Mouse (Mus musculus) layer of hippocampus, adult 2 months (tissue): Measurements from ENCODE around the gene Gba. TPM values are rescaled to one million over a fixed set of nuclear protein-coding genes. Genes with fewer than 3 reads are reported as not detected.

Experiments used
- DNase-seq, 2 experiments: peaks; one replicate each; pipeline ENCODE4 v3.0.0; 2022; ENCODE audit warnings: low spot score in 2 of 2
- H3K27ac ChIP-seq: fragments of 200-600 bp; 2 replicates; pipeline ENCODE4 v1.8.1; 2022
- H3K4me3 ChIP-seq: fragments of 200-600 bp; 2 replicates; pipeline ENCODE4 v1.8.1; 2022; ENCODE audit warnings: mild to moderate bottlenecking
- CTCF ChIP-seq: fragments of 200-600 bp; conservative IDR thresholded peaks from 2 replicates; pipeline ENCODE4 v1.8.1; 2022; ENCODE audit warnings: antibody characterized with exemption, mild to moderate bottlenecking, moderate library complexity
- total RNA-seq, 2 experiments: library from RNA; stranded (reverse); gene quantifications; 2 replicates each; pipeline ENCODE4 v1.2.3; 2021

Gene Gba
- total RNA-seq, 2 experiments from 2014 or later = 55.7 to 67.9 TPM

DNA sequence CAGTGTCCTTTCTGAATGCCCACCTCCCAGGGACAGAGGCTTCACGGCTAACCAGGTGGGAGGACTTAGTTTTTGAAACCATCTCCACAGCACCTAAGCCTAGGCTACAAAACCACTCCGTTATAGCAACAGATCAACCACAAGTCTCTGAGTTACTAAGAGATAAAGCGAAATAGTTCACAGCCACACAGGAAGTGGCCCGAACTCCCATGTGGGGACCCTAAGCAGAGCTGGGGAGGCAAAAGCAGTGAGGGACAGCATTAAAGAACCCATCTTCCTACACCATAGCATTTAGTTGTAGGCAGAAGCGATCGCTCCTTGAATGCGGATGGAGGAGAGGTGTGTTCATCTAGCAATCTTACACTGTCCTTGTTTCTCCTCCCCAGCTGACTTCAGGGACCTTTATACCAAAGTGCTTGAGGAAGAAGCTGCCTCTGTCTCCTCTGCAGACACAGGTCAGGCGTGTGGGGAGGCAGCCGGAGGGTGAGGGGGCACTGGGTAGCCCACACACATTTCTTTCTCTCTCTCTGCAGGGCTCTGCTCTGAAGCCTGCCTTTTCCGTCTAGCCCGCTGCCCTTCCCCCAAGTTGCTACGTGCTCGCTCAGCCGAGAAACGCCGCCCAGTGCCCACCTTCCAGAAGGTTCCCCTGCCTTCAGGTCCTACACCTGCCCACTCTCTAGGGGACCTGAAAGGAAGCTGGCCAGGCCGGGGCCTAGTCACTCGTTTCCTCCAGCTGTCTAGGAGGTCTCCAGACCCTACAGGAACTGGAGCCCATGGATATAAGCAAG lies 14.8 kb upstream of the Gba start:
- Histone ChIP-seq H3K4me3 (no peak overlapping the region), H3K27ac (no peak overlapping the region)
- DNase-seq = no peak
- no peak for TF ChIP-seq CTCF

DNA sequence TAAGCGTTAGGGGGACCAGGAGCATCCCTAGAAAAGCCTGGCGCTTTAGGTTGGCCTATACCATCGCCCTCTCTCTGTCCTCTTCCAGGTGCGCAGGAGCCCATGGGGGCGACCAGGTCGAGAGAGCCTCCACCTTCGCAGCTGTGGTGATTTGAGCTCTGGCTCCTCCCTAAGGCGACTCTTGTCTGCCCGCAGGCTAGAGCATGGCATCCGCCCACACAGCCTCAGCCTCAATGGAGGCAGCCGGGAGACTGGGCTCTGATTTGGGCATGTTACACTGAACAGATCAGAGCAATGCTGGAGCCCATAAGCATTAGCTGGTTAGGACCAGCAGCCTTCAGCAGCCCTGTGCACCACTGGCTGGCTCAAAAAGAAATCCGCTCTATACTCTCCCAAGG lies 14.3 kb upstream of the Gba start:
- no peak overlapping the region for H3K27ac ChIP-seq
- no peak for DNase-seq
- no peak overlapping the region for H3K4me3 ChIP-seq
- TF ChIP-seq CTCF = no peak

DNA sequence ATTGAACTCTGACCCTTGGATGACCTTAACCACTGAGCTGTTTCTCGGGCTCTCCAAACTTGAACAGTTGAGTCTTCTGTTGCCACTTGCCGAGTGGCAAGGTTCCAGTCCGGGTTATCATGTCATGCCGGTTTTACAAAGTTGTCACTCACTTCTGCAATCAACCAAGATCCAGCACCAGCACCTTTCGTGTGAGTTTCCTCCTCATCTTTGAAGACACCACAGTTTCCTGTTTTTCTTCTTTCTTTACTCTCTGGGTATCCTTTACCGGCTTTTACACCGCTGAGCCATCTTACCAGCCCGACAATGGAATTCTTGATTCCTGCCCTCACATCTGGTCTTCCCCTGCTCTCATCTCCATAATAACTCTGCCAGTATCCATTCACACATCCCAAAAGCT lies 12.3 kb upstream of the Gba start:
- no peak for DNase-seq
- no peak for TF ChIP-seq CTCF
- Histone ChIP-seq H3K27ac (no peak overlapping the region), H3K4me3 (no peak overlapping the region)

DNA sequence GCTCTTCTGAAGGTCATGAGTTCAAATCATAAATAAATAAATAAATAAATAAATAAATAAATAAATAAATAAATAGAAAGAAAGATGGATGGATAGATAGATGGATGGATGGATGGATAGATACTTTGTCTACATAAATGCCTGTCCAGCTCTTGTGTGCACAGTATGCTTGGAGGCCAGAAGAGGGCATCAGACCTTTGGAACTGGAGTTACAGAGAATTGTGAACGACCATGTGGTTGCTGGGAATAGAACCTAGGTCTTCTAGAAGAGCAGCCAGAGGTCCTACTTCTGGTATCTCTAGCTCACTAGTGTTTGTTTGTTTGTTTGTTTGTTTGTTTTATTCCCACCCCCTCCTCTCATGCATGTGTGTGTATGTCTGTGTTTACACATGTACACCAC lies 9.4 kb upstream of the Gba start:
- no peak for TF ChIP-seq CTCF
- Histone ChIP-seq H3K27ac (no peak overlapping the region), H3K4me3 (no peak overlapping the region)
- no peak for DNase-seq

DNA sequence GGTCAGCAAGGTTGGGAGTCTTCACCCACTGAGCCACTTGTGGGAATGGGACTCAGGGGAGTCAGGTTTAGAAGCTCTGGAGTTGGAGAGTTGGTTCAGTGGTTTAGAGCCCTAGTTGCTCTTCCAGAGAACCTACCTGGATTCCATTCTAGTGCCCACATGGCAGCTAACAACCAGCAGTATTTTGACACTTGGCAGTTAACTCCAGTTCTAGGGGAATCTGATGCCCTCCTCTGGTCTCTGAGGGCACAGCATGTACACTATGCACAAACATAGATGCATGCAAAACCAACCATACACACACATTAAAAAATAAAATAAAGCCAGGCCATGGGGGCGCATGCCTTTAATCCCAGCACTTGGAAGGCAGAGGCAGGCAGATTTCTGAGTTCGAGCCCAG lies 8.9 kb upstream of the Gba start:
- no peak for DNase-seq
- Histone ChIP-seq H3K27ac (no peak overlapping the region), H3K4me3 (no peak overlapping the region)
- TF ChIP-seq CTCF = peak; percentile 64

DNA sequence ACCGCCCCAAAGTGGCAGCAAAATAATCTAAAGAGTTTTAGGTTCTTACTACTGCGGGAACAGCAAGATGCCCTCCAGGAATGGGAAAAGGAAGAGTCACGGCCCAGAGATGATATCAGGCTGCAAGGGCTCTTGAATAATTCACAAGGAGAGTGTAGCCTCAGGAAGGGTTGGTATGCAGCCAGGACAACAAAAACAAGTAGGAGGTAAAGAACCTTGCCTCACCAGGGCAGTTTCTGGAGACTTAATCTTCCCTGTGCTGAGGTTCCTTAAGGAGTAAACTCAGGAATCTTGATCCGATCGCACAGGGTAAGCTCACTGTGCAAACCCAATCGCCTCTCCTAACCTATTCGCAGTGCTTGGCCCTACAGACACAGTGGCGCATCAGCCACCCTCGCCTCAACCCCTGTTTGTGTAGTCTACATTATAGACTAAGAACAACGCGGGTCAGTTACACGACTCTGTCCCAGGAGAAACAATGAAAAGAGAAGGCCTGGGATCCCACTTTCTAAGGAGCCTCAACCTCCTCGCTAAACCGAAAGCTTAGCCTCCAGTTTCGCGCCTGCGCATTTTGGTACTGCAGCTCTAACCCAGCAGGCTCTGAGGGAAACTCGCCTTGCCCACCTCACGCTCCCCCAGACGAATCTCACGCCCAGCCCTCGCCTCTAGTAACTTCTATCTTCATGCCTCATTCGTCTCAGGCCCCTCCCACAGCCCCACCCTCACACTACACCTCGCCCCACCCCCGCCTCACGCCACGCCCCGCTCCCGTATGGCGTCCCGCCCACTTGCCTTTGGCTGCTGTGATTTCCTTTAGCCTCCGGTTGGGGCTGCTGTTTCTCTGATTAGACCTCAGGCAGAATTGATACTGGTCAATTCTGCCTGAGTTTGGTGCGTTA lies 6.5 kb upstream of the Gba start:
- TF ChIP-seq CTCF = peak; percentile 70
- peak overlapping the region; percentile 87 for H3K27ac ChIP-seq
- peak; percentile 82 to 87 for DNase-seq
- peak overlapping the region; percentile 58 for H3K4me3 ChIP-seq

DNA sequence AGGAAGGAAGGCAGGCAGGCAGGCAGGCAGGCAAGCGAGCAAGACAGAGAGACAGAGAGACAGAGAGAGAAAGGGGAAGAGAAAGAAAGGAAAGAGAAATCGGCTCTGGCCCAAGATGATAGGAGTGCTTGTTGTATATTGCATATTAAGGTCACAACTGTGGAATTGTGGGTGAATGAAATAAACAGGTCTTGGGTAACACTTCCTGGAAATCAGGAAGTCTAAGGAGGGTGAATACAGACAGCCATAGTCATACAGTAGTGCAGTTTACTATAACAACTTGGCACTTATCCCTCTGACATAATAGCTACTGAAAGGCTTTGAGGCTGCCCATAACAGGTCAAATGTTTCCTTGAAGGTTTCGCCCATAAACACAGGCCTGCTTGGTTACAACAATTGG lies 2.9 kb upstream of the Gba start:
- Histone ChIP-seq H3K4me3 (no peak overlapping the region), H3K27ac (no peak overlapping the region)
- DNase-seq = no peak
- TF ChIP-seq CTCF = no peak

DNA sequence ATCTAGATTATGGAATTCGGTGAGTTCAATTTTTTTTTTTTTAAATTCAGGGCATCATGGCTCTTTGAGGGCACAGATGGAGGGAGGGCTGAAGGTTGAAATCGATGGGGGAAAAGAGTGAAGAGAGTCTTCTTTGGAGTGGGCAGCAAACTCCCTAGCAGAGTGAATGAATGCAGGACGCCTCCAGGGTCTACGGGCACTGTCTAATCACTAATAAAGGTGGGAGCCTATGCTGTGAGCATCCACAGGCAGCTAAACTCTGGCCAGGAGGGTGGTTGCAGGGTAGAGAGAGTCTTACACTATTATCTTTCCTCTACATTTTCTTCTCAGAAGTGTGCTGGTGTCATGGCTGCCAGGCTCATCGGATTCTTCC lies 400 bp downstream of the Gba start:
- H3K27ac ChIP-seq = peak overlapping the region; percentile 89
- no peak for DNase-seq
- no peak for TF ChIP-seq CTCF
- peak overlapping the region; percentile 84 for H3K4me3 ChIP-seq

DNA sequence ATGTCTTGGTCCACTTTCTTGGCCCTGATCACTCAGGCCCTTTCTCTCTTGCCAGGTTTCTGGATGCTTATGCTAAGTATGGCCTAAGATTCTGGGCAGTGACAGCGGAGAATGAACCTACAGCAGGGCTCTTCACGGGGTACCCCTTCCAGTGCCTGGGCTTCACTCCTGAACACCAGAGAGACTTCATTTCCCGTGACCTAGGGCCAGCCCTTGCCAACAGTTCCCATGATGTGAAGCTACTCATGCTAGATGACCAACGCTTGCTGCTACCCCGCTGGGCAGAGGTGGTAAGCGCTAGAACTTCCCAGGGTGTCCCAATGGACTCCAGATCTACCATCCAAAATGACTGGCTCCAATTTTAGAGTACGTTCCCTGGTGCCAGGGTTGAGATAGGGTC lies 3.4 kb downstream of the Gba start:
- no peak for DNase-seq
- Histone ChIP-seq H3K27ac (no peak overlapping the region), H3K4me3 (no peak overlapping the region)
- no peak for TF ChIP-seq CTCF

DNA sequence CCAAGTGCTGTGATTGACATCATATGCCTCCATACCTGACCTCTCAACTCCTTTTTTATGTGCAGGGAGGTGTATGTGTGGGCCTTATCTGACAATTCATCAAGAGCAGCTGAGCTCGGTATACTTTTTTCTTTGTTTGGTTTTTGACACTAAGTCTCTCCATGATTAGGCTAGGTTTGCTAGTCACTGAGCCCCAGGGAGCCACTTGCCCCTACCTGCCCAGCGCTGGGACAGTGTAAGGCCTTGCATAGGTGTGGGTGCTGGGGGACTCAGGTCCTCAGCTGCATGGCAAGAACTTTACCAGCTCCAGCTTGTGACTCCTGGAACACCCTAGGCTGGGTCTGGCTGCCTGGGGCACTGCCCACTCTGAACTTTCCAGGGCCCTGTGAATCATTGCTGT lies 4.0 kb downstream of the Gba start:
- TF ChIP-seq CTCF = no peak
- H3K4me3 ChIP-seq = no peak overlapping the region
- H3K27ac ChIP-seq = no peak overlapping the region
- no peak for DNase-seq

DNA sequence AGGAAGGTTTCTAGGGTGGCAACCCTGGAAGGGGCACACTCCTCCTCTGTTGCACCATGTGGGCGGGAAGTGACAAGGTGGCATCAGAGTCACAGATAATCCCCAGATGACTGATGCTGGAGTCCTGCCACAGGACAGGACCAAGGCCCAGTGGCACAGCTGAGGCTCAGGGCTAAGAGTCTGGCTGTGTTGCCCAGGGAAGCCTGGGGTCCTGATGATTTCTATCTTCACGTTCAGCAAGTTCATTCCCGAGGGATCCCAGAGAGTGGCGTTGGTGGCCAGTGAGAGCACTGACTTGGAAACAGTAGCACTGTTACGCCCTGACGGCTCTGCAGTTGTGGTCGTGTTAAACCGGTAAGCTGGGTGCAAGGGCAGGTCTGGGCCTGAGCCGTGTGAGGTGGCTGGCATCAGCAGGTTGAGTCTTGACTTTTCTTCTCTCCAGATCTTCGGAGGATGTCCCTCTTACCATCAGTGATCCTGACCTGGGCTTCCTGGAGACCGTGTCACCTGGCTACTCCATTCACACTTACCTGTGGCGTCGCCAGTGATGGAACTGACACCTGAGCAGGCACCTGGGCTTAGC lies 5.4 kb downstream of the Gba start:
- no peak overlapping the region for H3K4me3 ChIP-seq
- H3K27ac ChIP-seq = no peak overlapping the region
- DNase-seq = no peak
- no peak for TF ChIP-seq CTCF

DNA sequence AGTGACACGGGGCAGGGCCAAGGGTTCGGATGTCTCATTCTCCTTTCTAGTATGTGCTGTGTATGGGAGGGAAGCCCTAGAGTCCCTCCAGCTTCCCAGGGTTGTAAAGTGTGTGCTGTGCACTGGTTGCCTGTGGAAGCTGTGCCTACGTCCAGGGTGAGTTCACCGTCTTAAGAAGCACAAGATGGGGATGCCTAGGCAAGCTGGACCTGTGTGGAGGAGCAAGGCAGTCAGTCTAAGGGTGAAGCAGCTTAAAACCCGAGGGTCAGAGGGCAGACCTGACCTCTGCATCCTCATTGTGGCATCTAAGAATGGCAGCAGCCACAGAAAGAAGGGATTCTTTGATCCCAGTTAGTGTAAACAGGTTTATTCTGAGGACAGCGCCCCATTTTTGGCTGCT lies 6.0 kb downstream of the Gba start:
- TF ChIP-seq CTCF = no peak
- no peak for DNase-seq
- no peak overlapping the region for H3K27ac ChIP-seq
- H3K4me3 ChIP-seq = no peak overlapping the region

DNA sequence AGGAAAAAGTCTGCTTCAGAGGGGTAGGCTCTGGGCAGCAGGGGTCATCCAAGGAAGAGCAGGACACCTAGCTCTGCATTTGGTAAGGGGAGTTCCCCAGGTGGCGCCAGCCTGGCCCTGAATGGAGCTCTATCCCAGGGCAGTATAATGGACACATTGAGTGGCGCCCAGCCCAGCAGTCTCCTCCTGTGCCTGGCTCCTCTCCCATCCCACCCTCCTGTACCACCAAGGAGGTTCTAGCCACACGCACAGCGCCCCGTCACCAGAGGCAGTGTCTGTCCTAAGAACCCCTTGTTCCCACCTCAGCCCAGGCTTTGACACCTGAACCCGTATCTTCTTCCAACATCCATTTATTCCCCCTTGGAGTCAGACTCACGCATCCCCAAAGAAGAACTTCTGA lies 7.0 kb downstream of the Gba start:
- no peak for DNase-seq
- no peak for TF ChIP-seq CTCF
- no peak overlapping the region for H3K27ac ChIP-seq

DNA sequence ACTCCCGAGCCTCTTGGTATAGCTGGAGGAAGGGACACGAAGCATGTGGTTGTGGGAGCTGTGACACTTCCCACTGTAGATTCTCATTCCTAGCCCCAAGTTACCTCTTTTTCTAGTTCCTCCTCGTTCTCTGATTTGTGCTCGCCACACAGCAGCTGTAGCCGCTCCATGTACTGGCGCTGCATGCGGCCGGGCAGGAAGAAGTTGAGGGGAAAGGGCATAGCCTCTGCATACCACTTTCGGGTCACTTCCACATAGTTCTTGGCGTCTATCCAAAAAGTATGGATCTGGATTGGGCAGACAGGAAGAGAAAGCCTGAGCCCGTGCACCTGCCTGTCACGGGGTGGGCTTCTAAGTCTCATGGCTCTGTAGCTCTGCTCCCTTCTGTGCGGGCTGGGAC lies 7.4 kb downstream of the Gba start:
- no peak for TF ChIP-seq CTCF
- Histone ChIP-seq H3K27ac (no peak overlapping the region), H3K4me3 (no peak overlapping the region)
- DNase-seq = no peak

More for the DNA sequence above, 7.0 kb downstream of the Gba start:
- no peak overlapping the region for H3K4me3 ChIP-seq
